Mouse (Mus musculus): Measurements from ENCODE around the gene 4930470P17Rik. TPM values are rescaled to one million over a fixed set of nuclear protein-coding genes. Genes with fewer than 3 reads are reported as not detected.

The 4930470P17Rik gene
- total and polyA plus RNA-seq, 2 experiments from 2014 or later, result not detected

- no peak overlapping the region for H3K4me3 ChIP-seq (ENCODE audit: low read depth, low read length)
- H3K9me3 ChIP-seq (ENCODE audit: low read length), result no peaks in the 10 kb centered on the region
- no peak for ATAC-seq (ENCODE audit: low FRiP score)
- H3K4me1 ChIP-seq (ENCODE audit: insufficient read depth, low read length), result no peaks in the 10 kb centered on the region
- H3K27me3 ChIP-seq (ENCODE audit: insufficient read depth, low read length), result no peaks in the 10 kb centered on the region
- H3K36me3 ChIP-seq (ENCODE audit: insufficient read depth, low read length), result no peaks in the 10 kb centered on the region
- DNase-seq (ENCODE audit: low spot score), result no peak
- no peak for TF ChIP-seq CTCF (IDR thresholded peaks at IDR 0.05)
- H3K27ac ChIP-seq (ENCODE audit: low read depth, low read length), result no peak overlapping the region
- H3K4me2 ChIP-seq (ENCODE audit: low read depth, low read length, poor library complexity, severe bottlenecking), result no peak overlapping the region
- WGBS, result 69% methylated on average over 12 of the region's 12 CpGs
- H3K9ac ChIP-seq (replicated peaks; ENCODE audit: low read length, poor library complexity, severe bottlenecking), result no peak overlapping the region
Observed at GRCm38 (mm10) chr2:170576077-170576476, 25.7 kb downstream of the 4930470P17Rik start.

GRCm38 (mm10) chr2:170564995-170565394 lies 36.8 kb downstream of the 4930470P17Rik start:
- Histone ChIP-seq H3K4me2 (ENCODE audit: low read depth, low read length, poor library complexity, severe bottlenecking) (no peak overlapping the region), H3K27me3 (ENCODE audit: insufficient read depth, low read length) (no peaks in the 10 kb centered on the region), H3K9ac (replicated peaks; ENCODE audit: low read length, poor library complexity, severe bottlenecking) (no peak overlapping the region), H3K4me1 (ENCODE audit: insufficient read depth, low read length) (no peaks in the 10 kb centered on the region), H3K4me3 (ENCODE audit: low read depth, low read length) (no peak overlapping the region), H3K27ac (ENCODE audit: low read depth, low read length) (no peak overlapping the region), H3K9me3 (ENCODE audit: low read length) (no peaks in the 10 kb centered on the region), H3K36me3 (ENCODE audit: insufficient read depth, low read length) (no peaks in the 10 kb centered on the region)
- ATAC-seq (ENCODE audit: low FRiP score), result no peak
- no peak for DNase-seq (ENCODE audit: low spot score)
- 94% methylated on average over 8 of the region's 8 CpGs for WGBS
- no peak for TF ChIP-seq CTCF (IDR thresholded peaks at IDR 0.05)

- peak; percentile 36 for DNase-seq (ENCODE audit: low spot score)
Observed at GRCm38 (mm10) chr2:170563956-170564855, 37.6 kb downstream of the 4930470P17Rik start.

GRCm38 (mm10) chr2:170552088-170552487 lies 49.7 kb downstream of the 4930470P17Rik start:
- ATAC-seq (ENCODE audit: low FRiP score), result no peak
- no peaks in the 10 kb centered on the region for H3K27me3 ChIP-seq (ENCODE audit: insufficient read depth, low read length)
- no peaks in the 10 kb centered on the region for H3K36me3 ChIP-seq (ENCODE audit: insufficient read depth, low read length)
- no peak for DNase-seq (ENCODE audit: low spot score)
- no peaks in the 10 kb centered on the region for H3K4me1 ChIP-seq (ENCODE audit: insufficient read depth, low read length)
- 76% methylated on average over 7 of the region's 7 CpGs for WGBS
- no peak for TF ChIP-seq CTCF (IDR thresholded peaks at IDR 0.05)
- no peak overlapping the region for H3K27ac ChIP-seq (ENCODE audit: low read depth, low read length)
- no peak overlapping the region for H3K9ac ChIP-seq (replicated peaks; ENCODE audit: low read length, poor library complexity, severe bottlenecking)
- H3K9me3 ChIP-seq (ENCODE audit: low read length), result no peaks in the 10 kb centered on the region
- H3K4me2 ChIP-seq (ENCODE audit: low read depth, low read length, poor library complexity, severe bottlenecking), result no peak overlapping the region
- H3K4me3 ChIP-seq (ENCODE audit: low read depth, low read length), result no peak overlapping the region

More at GRCm38 (mm10) chr2:170563956-170564855, 37.6 kb downstream of the 4930470P17Rik start:
- no peaks in the 10 kb centered on the region for H3K36me3 ChIP-seq (ENCODE audit: insufficient read depth, low read length)
- WGBS, result 81% methylated on average over 15 of the region's 15 CpGs
- ATAC-seq (ENCODE audit: low FRiP score), result no peak
- H3K9me3 ChIP-seq (ENCODE audit: low read length), result no peaks in the 10 kb centered on the region
- no peak overlapping the region for H3K4me2 ChIP-seq (ENCODE audit: low read depth, low read length, poor library complexity, severe bottlenecking)
- no peaks in the 10 kb centered on the region for H3K27me3 ChIP-seq (ENCODE audit: insufficient read depth, low read length)
- no peak overlapping the region for H3K9ac ChIP-seq (replicated peaks; ENCODE audit: low read length, poor library complexity, severe bottlenecking)
- H3K4me3 ChIP-seq (ENCODE audit: low read depth, low read length), result no peak overlapping the region
- H3K27ac ChIP-seq (ENCODE audit: low read depth, low read length), result no peak overlapping the region
- H3K4me1 ChIP-seq (ENCODE audit: insufficient read depth, low read length), result no peaks in the 10 kb centered on the region
- TF ChIP-seq CTCF (IDR thresholded peaks at IDR 0.05), result no peak

GRCm38 (mm10) chr2:170550240-170550639 lies 51.6 kb downstream of the 4930470P17Rik start:
- DNase-seq (ENCODE audit: low spot score) (peak; percentile 96), ATAC-seq (ENCODE audit: low FRiP score) (no peak)
- 29% methylated on average over 5 of the region's 5 CpGs for WGBS
- Histone ChIP-seq H3K4me1 (ENCODE audit: insufficient read depth, low read length) (no peaks in the 10 kb centered on the region), H3K36me3 (ENCODE audit: insufficient read depth, low read length) (no peaks in the 10 kb centered on the region), H3K4me3 (ENCODE audit: low read depth, low read length) (no peak overlapping the region), H3K4me2 (ENCODE audit: low read depth, low read length, poor library complexity, severe bottlenecking) (no peak overlapping the region), H3K27ac (ENCODE audit: low read depth, low read length) (no peak overlapping the region), H3K9me3 (ENCODE audit: low read length) (no peaks in the 10 kb centered on the region), H3K27me3 (ENCODE audit: insufficient read depth, low read length) (no peaks in the 10 kb centered on the region), H3K9ac (replicated peaks; ENCODE audit: low read length, poor library complexity, severe bottlenecking) (no peak overlapping the region)
- TF ChIP-seq CTCF (IDR thresholded peaks at IDR 0.05), result no peak

- H3K36me3 ChIP-seq (ENCODE audit: insufficient read depth, low read length), result no peaks in the 10 kb centered on the region
- no peaks in the 10 kb centered on the region for H3K4me1 ChIP-seq (ENCODE audit: insufficient read depth, low read length)
- H3K9ac ChIP-seq (replicated peaks; ENCODE audit: low read length, poor library complexity, severe bottlenecking), result no peak overlapping the region
- H3K4me2 ChIP-seq (ENCODE audit: low read depth, low read length, poor library complexity, severe bottlenecking), result no peak overlapping the region
- H3K27me3 ChIP-seq (ENCODE audit: insufficient read depth, low read length), result no peaks in the 10 kb centered on the region
- no peak overlapping the region for H3K27ac ChIP-seq (ENCODE audit: low read depth, low read length)
- TF ChIP-seq CTCF (IDR thresholded peaks at IDR 0.05), result no peak
- no peaks in the 10 kb centered on the region for H3K9me3 ChIP-seq (ENCODE audit: low read length)
- no peak overlapping the region for H3K4me3 ChIP-seq (ENCODE audit: low read depth, low read length)
- DNase-seq (ENCODE audit: low spot score) (no peak), ATAC-seq (ENCODE audit: low FRiP score) (no peak)
- 75% methylated on average over 2 of the region's 2 CpGs for WGBS
Observed at GRCm38 (mm10) chr2:170549146-170549545, 52.7 kb downstream of the 4930470P17Rik start.
